Mouse (Mus musculus) urinary bladder, postnatal 25 days (tissue): ENCODE measurements at regions not wholly inside any gene's neighbourhood (a gene's known extent, or its start where the extent isn't known, plus 50 kb on each side); places are given as distances from the start of the nearest gene placed in this dataset.

Experiments used
- DNase-seq: peaks from one replicate; pipeline ENCODE4 v3.0.0; 2022; ENCODE audit warnings: low spot score

- DNase-seq: no peak
Observed at GRCm38 (mm10) chr5:102290866-102291265, 190.3 kb upstream of the Arhgap24 start.

GRCm38 (mm10) chr5:102295564-102295963, 185.6 kb upstream of the Arhgap24 start:
- DNase-seq: no peak

GRCm38 (mm10) chr5:102306309-102306708, 174.9 kb upstream of the Arhgap24 start:
- DNase-seq: no peak

- no peak for DNase-seq
Observed at GRCm38 (mm10) chr5:102306718-102307117, 174.5 kb upstream of the Arhgap24 start.

GRCm38 (mm10) chr5:102311570-102311969, 169.6 kb upstream of the Arhgap24 start:
- no peak for DNase-seq

- no peak for DNase-seq
Observed at GRCm38 (mm10) chr5:102328197-102328784, 152.9 kb upstream of the Arhgap24 start.

GRCm38 (mm10) chr5:102333894-102334293, 147.3 kb upstream of the Arhgap24 start:
- no peak for DNase-seq

GRCm38 (mm10) chr5:102334442-102335197, 146.6 kb upstream of the Arhgap24 start:
- no peak for DNase-seq

GRCm38 (mm10) chr5:102366481-102366880, 114.7 kb upstream of the Arhgap24 start:
- no peak for DNase-seq

- no peak for DNase-seq
Observed at GRCm38 (mm10) chr5:102373309-102373971, 107.8 kb upstream of the Arhgap24 start.

- DNase-seq: no peak
Observed at GRCm38 (mm10) chr5:102373972-102374755, 107.0 kb upstream of the Arhgap24 start.

- no peak for DNase-seq
Observed at GRCm38 (mm10) chr5:102375339-102375738, 105.9 kb upstream of the Arhgap24 start.

GRCm38 (mm10) chr5:102393941-102394340, 87.2 kb upstream of the Arhgap24 start:
- no peak for DNase-seq

GRCm38 (mm10) chr5:102395608-102396146, 85.5 kb upstream of the Arhgap24 start:
- DNase-seq: no peak

- DNase-seq: peak; percentile 40
Observed at GRCm38 (mm10) chr5:102399006-102399405, 82.2 kb upstream of the Arhgap24 start.

- no peak for DNase-seq
Observed at GRCm38 (mm10) chr5:102417642-102418041, 63.5 kb upstream of the Arhgap24 start.

GRCm38 (mm10) chr5:102419089-102419488, 62.1 kb upstream of the Arhgap24 start:
- DNase-seq: no peak

GRCm38 (mm10) chr5:102424636-102425242, 56.5 kb upstream of the Arhgap24 start:
- no peak for DNase-seq

- no peak for DNase-seq
Observed at GRCm38 (mm10) chr5:102428310-102428709, 52.9 kb upstream of the Arhgap24 start.
